Mouse (Mus musculus) forebrain, embryonic 14.5 days (tissue): ENCODE results near the gene Sf3a3. TPM values are rescaled to one million over a fixed set of nuclear protein-coding genes. Genes with fewer than 3 reads are reported as not detected.

Source experiments
- ATAC-seq: fragments of 200-750 bp; cut with Nextera tagmentation; 2 replicates; pipeline ENCODE4 v1.8.0; 2017; ENCODE audit warnings: mild to moderate bottlenecking, moderate library complexity
- DNase-seq: peaks from one replicate; pipeline ENCODE4 v3.0.0-alpha.2; 2015; ENCODE audit warnings: low spot score
- H3K27ac ChIP-seq: fragments of 300-500 bp; sonication (generic); 2 replicates; pipeline ENCODE4 v1.5.1; 2014; ENCODE audit warnings: low read depth, mild to moderate bottlenecking, control low read depth, low read length, moderate library complexity
- H3K27me3 ChIP-seq: fragments of 300-500 bp; sonication (generic); replicated peaks from 2 replicates; pipeline ENCODE4 v1.6.1; 2014; ENCODE audit warnings: low read length, control low read depth, mixed read lengths; ENCODE audit not compliant: control insufficient read depth, insufficient read depth
- H3K36me3 ChIP-seq: fragments of 300-500 bp; sonication (generic); 2 replicates; pipeline ENCODE4 v1.6.1; 2014; ENCODE audit warnings: low read length, control low read depth; ENCODE audit not compliant: control insufficient read depth, insufficient read depth
- H3K4me1 ChIP-seq: fragments of 300-500 bp; sonication (generic); 2 replicates; pipeline ENCODE4 v1.6.1; 2014; ENCODE audit warnings: antibody characterized with exemption, low read length, control low read depth; ENCODE audit not compliant: control insufficient read depth, insufficient read depth
- H3K4me2 ChIP-seq: fragments of 300-500 bp; sonication (generic); 2 replicates; pipeline ENCODE4 v1.6.1; 2014; ENCODE audit warnings: mild to moderate bottlenecking, control low read depth, low read length
- H3K4me3 ChIP-seq: fragments of 300-500 bp; sonication (generic); 2 replicates; pipeline ENCODE4 v1.5.1; 2014; ENCODE audit warnings: low read depth, low read length, control low read depth
- H3K9ac ChIP-seq: fragments of 300-500 bp; sonication (generic); 2 replicates; pipeline ENCODE4 v1.6.1; 2014; ENCODE audit warnings: mild to moderate bottlenecking, low read length, control low read depth, moderate library complexity
- H3K9me3 ChIP-seq: fragments of 300-500 bp; sonication (generic); replicated peaks from 2 replicates; pipeline ENCODE4 v1.6.1; 2016; ENCODE audit warnings: low read length, control low read depth, mixed read lengths; ENCODE audit not compliant: control insufficient read depth
- WGBS: fragments of 180-500 bp; shearing (Covaris S2); extraction: QIAGEN DNeasy Blood & Tissue Kit; methylation state at CpG from one replicate; pipeline ENCODE4 v1.1.7; 2014; 5-methylcytosine and 5-hydroxymethylcytosine counted together
- polyA plus RNA-seq: library from polyadenylated mRNA; unstranded; fragments of >200 nt; fragmentation: Nextera tagmentation; extraction: Ambion mirVana; gene quantifications from 2 replicates; pipeline ENCODE4 v1.2.1, GENCODE M21; 2014

Gene Sf3a3
- 118 TPM in 2 replicates for polyA plus RNA-seq

DNA sequence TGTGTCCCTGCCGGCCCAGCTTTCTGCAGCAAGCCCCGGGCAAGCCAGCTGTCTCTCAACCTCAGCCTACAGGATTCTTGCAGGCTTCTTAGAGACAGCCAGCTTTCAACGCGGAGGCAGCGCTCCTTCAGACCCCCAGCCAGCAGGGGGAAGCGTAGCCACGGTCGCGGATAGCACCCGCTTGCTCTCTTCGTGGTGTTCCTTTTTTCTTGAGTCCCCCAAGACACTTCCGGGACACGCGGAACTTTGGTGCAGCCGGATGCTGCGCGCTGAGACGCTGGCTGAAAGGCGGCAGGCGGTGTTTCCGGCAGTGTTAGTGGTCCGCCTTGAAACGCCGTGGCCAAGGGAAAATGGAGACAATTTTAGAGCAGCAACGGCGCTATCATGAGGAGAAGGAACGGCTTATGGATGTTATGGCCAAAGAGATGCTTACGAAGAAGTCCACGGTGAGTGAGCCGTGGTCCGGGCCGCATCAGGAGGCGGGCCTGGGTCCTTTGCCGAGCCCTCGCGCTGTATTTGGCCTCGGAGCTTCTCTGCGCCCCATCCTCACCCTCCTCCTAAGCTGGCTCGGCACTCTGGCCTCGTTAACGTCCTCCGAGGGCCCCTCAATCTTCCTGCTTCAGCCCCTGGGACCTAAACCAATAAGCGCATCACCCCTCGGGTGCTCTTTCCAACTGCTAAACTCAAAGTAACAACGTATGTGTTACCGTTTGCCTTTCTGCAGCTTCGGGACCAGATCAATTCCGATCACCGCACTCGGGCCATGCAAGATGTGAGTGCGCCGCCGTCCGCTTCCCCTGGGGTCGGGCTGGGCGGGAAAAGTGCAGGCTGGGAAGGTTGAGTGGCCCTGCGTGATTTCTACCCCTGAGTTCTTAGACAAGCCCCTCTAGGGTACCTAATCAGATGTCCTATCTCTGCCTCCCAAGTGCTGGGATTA is at the start of gene Sf3a3:
Sf3a3 (plus strand) TSS at position 232 of the 937 bp plus-strand sequence.
- peaks cover 8% of the 10 kb centered on the region; the same call in 1 of the 2 replicates for H3K27me3 ChIP-seq
- ATAC-seq (peak; percentile 94), DNase-seq (peak; percentile 98)
- peak within 1 kb of the TSS; percentile 55 for H3K27ac ChIP-seq
- H3K4me3 ChIP-seq = peak within 1 kb of the TSS; percentile 89
- peak within 1 kb of the TSS; percentile 93 for H3K4me2 ChIP-seq
- peaks cover 41% of the 10 kb centered on the region for H3K36me3 ChIP-seq
- peak within 1 kb of the TSS; percentile 91 for H3K9ac ChIP-seq
- no peaks in the 10 kb centered on the region for H3K9me3 ChIP-seq
- H3K4me1 ChIP-seq = peaks cover 8% of the 10 kb centered on the region
- WGBS = under 1% methylated on average over 57 of the region's 57 CpGs

DNA sequence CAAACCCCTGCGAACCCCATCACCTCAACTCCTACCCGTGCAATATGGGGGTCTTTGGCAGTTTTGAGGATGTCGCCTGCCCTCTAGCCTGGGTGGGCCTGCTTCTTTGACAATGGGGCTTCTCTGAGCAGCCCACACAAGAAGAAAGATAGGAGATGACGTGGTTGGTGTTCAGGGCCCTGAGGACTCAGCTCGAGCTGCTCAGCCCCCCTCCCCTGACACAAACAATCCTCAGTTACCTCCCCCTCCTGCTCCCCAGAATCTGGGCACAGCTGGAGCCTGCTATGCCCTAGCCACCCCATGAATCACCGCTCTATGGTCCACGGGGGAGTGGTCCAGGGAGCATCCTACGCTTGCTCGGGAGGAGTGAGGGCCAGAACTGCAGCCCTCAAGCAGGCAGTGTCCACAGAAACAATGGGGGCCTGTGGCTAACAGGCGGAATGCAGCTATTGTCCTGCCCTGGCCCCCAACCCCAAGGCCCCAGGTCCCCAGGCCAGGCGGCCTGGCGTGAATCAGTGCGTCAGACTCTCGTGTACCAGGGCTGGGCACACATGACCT is 47.0 kb upstream of the Sf3a3 start:
- no peak overlapping the region for H3K4me3 ChIP-seq
- H3K36me3 ChIP-seq = no peaks in the 10 kb centered on the region
- 19% methylated on average over 14 of the region's 14 CpGs for WGBS
- ATAC-seq (no peak), DNase-seq (no peak)
- H3K27me3 ChIP-seq = peaks cover 26% of the 10 kb centered on the region
- H3K4me1 ChIP-seq = peaks cover 27% of the 10 kb centered on the region
- H3K4me2 ChIP-seq = no peak overlapping the region
- H3K9me3 ChIP-seq = no peaks in the 10 kb centered on the region
- no peak overlapping the region for H3K27ac ChIP-seq
- H3K9ac ChIP-seq = no peak overlapping the region

DNA sequence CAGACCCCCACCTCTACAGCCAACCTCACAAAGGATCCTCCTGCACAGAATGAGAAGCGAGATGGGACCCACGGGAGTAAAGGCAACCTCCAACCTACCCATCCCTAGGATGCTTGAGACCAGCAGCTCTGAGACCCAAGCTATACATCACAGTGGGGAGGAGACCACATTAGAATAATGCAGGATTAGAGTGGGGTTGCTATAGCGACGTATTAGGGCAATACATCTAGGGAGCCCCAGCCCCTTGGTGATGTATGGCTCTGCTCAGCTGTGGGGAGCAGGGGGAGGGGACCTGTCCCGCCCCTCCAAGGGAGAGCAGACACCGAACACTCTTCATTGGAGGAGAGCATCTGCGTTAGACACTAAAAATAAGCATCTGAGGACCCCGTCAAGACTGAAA is 46.5 kb upstream of the Sf3a3 start:
- Histone ChIP-seq H3K9ac (no peak overlapping the region), H3K36me3 (no peaks in the 10 kb centered on the region), H3K9me3 (no peaks in the 10 kb centered on the region), H3K4me3 (no peak overlapping the region), H3K27me3 (peaks cover 26% of the 10 kb centered on the region), H3K4me2 (no peak overlapping the region), H3K27ac (no peak overlapping the region), H3K4me1 (peaks cover 31% of the 10 kb centered on the region)
- DNase-seq (peak; percentile 55), ATAC-seq (peak; percentile 22; the same call in 1 of the 2 replicates)
- WGBS = 4% methylated on average over 8 of the region's 8 CpGs

DNA sequence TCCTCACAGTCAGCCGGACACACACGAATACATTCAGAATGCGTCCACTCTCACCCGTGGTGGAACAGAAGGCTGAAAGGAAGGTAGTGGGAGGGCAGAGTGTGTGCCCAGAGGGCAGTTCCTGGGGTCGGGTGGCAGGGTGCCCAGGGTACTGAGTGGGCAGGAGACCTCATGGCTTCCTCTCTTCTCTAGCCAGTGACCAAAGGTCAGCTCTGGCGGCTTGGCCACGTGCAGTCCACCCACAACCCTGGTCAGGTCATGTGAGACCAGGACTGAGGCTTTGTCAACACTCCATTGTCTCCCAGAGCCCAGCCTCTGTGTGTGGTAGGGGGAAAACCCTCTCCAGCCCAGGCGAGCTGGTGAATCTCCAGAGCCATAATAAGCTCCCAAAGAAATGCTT is 44.3 kb upstream of the Sf3a3 start:
- H3K27me3 ChIP-seq = peaks cover 17% of the 10 kb centered on the region
- peaks cover 43% of the 10 kb centered on the region for H3K4me1 ChIP-seq
- WGBS = 70% methylated on average over 8 of the region's 8 CpGs
- no peaks in the 10 kb centered on the region for H3K9me3 ChIP-seq
- H3K4me2 ChIP-seq = no peak overlapping the region
- no peak overlapping the region for H3K9ac ChIP-seq
- no peaks in the 10 kb centered on the region for H3K36me3 ChIP-seq
- H3K27ac ChIP-seq = no peak overlapping the region
- no peak overlapping the region for H3K4me3 ChIP-seq
- DNase-seq (no peak), ATAC-seq (no peak)

DNA sequence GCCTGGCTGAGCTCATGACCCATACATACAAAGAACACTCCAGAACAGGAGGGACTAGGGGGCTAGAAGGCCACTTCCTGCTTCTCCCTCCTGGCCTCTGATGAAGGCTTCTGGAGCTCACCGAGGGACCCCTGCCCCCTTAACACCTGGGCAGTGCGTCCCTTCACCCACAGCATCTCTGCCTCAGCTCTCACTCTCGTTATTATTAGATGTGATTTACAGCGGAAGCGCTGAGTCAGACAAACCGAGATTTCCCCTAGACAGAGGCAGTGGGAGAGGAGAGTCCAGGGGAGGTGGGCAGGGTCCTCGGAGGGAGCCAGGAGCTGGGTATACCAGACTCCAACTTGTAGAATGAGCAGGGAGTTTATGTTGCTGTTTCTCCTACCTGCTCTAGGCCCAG is 43.0 kb upstream of the Sf3a3 start:
- H3K27ac ChIP-seq = peak overlapping the region; percentile 83; the same call in 1 of the 2 replicates
- peaks cover 43% of the 10 kb centered on the region for H3K4me1 ChIP-seq
- peaks cover 6% of the 10 kb centered on the region; the same call in 1 of the 2 replicates for H3K36me3 ChIP-seq
- H3K9me3 ChIP-seq = no peaks in the 10 kb centered on the region
- no peak overlapping the region for H3K4me3 ChIP-seq
- WGBS = 22% methylated on average over 7 of the region's 7 CpGs
- peaks cover 11% of the 10 kb centered on the region; the same call in 1 of the 2 replicates for H3K27me3 ChIP-seq
- DNase-seq (no peak), ATAC-seq (no peak)
- H3K4me2 ChIP-seq = no peak overlapping the region
- peak overlapping the region; percentile 8; the same call in 1 of the 2 replicates for H3K9ac ChIP-seq

DNA sequence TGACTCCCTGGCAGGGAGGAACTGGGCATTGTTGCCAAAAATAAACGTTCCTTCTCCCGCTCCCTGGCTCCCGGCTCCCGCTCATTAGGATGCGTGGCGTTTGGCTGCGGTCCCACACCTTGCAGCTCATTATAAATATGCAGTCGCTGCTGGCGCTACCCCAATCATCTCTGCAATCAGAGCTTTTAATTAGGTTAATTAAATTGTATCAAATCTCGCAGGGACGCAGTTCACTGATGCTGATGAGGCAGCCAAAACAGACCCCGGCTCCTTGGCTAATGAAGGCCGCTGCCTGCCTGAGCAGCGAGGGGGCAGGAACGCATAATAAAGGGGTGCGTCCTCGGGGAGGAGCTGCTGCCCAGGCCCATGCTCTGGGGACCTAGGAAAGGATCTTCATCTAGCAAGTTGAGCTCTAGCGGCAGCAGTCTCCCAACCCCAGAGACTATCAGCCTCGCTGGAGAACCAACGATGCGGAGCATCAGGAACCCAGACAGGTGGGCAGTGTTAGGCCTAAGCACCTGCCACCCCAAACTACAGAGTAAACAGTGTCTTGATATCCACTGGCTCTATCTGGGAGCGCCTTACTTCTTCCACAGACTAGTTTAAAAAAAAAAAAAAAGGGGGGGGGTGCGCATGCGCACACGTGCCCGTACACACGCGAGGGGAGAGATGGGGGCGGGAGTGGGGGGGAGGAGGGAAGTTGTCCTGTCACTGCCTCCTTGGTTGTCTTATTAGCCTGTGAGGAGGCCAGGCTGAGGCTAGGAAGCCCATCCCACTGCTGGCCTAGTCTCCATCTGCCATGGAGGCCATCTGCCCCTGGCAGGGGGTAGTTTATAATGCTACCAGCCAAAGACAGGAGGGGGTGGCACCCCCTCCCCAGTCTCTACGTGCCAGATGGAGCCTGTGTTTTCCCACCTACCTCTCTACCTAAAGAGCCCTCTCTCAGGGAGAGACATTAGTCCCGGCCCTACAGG is 41.9 kb upstream of the Sf3a3 start:
- Histone ChIP-seq H3K9ac (no peak overlapping the region), H3K27me3 (peaks cover 2% of the 10 kb centered on the region; the same call in 1 of the 2 replicates), H3K36me3 (peaks cover 13% of the 10 kb centered on the region), H3K4me3 (no peak overlapping the region), H3K4me1 (peaks cover 40% of the 10 kb centered on the region), H3K27ac (peak overlapping the region; percentile 83), H3K4me2 (peak overlapping the region; percentile 46), H3K9me3 (no peaks in the 10 kb centered on the region)
- DNase-seq = peak; percentile 97
- under 1% methylated on average over 29 of the region's 31 CpGs for WGBS
- peak; percentile 89 for ATAC-seq

DNA sequence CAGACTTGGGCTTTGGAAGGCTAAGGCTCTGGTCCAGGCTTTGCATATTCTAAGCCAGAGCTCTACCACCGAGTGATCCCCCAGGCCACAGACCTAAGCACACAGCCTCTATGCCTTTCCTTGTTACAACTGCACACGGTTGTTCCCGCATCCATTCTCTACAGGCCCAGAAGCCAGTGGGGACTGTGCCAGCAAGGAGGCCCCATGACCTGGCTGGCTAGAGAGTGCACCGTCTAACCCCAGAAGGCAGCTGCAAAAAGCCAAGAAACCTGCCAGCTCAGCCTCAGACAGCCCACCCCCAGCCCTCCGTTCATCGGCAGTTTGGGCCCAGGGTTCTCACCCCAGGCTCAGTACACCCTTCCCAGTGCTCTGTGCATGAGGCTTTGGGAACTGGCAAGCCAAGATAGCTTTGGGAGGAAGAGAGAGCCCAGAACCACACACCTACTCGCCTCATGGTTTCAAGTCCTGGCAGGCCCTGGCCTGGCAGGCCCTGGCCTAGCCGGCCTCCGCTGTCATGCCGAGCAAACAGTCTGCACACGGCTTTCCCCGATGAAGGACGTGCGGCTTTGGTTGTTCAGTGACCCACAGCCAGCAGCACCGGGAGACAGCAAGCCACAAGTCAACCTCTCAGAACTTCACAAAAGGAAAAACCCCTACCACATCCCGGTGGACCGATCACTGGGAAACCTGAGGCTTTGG is 40.1 kb upstream of the Sf3a3 start:
- no peak overlapping the region for H3K4me2 ChIP-seq
- H3K27me3 ChIP-seq = no peaks in the 10 kb centered on the region
- H3K9ac ChIP-seq = peak overlapping the region; percentile 29; the same call in 1 of the 2 replicates
- DNase-seq = no peak
- 57% methylated on average over 17 of the region's 17 CpGs for WGBS
- peaks cover 28% of the 10 kb centered on the region for H3K36me3 ChIP-seq
- no peaks in the 10 kb centered on the region for H3K9me3 ChIP-seq
- ATAC-seq = no peak
- H3K4me1 ChIP-seq = peaks cover 33% of the 10 kb centered on the region
- H3K27ac ChIP-seq = peak overlapping the region; percentile 57; the same call in 1 of the 2 replicates
- no peak overlapping the region for H3K4me3 ChIP-seq

DNA sequence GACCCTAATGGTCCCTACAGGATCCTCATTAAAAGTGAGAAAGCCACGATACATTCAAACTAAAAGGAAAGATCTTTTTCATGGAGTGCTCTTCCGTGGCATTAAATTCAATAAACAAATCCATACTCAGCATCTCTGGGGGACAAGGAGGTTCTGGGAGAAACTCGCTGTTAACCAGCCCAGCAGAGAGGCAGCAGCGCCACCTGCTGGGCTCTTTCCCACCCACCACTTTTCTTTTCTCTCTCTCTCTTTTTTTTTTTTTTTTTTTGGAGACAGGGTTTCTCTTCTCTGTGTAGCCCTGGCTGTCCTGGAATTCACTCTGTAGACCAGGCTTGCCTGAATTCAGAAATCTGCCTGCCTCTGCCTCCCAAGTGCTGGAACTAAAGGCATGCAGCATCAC is 39.5 kb upstream of the Sf3a3 start:
- ATAC-seq (no peak), DNase-seq (peak; percentile 92)
- H3K9me3 ChIP-seq = no peaks in the 10 kb centered on the region
- 1% methylated on average over 4 of the region's 4 CpGs for WGBS
- H3K4me1 ChIP-seq = peaks cover 33% of the 10 kb centered on the region
- no peaks in the 10 kb centered on the region for H3K27me3 ChIP-seq
- peaks cover 34% of the 10 kb centered on the region for H3K36me3 ChIP-seq
- H3K4me2 ChIP-seq = no peak overlapping the region
- H3K9ac ChIP-seq = 0 out of 2 replicates have a peak overlapping the region, but pooled peaks have one; percentile 29
- H3K27ac ChIP-seq = no peak overlapping the region
- H3K4me3 ChIP-seq = no peak overlapping the region
